Mouse (Mus musculus) Muller cell, postnatal 12 days (primary cell): ENCODE data around the gene Cyp4f17.
"Not testable (repeated sequence)": the region's sequence is repeated elsewhere in the genome, so short reads cannot be mapped to it uniquely, and the experiment has no call there.

Source experiments
- DNase-seq: peaks from one replicate; pipeline ENCODE4 v3.0.0-alpha.2; 2015; ENCODE audit errors: inconsistent ontology term

Cyp4f17 gene

GRCm38 (mm10) chr17:32526341-32526740 is 20.5 kb downstream of the Cyp4f17 start:
- DNase-seq: not testable (repeated sequence)

- DNase-seq: no peak
These were observed 21.9 kb downstream of the Cyp4f17 start for GRCm38 (mm10) chr17:32527748-32528147.

GRCm38 (mm10) chr17:32528408-32529337 is 22.8 kb downstream of the Cyp4f17 start:
- DNase-seq: peak; percentile 77

GRCm38 (mm10) chr17:32532356-32532755 is 26.5 kb downstream of the Cyp4f17 start:
- DNase-seq: not testable (repeated sequence)

- no peak for DNase-seq
These were observed 28.2 kb downstream of the Cyp4f17 start for GRCm38 (mm10) chr17:32534068-32534467.

- peak; percentile 89 for DNase-seq
These were observed 30.4 kb downstream of the Cyp4f17 start, which contains the start of gene Cyp4f16 for GRCm38 (mm10) chr17:32536051-32536866. TSS of gene Cyp4f16 (plus strand) at chr17:32536558.

- DNase-seq: peak; percentile 56
These were observed 31.0 kb downstream of the Cyp4f17 start for GRCm38 (mm10) chr17:32536867-32537250.

GRCm38 (mm10) chr17:32544792-32545191 is 38.9 kb downstream of the Cyp4f17 start:
- DNase-seq: not testable (repeated sequence)

- not testable (repeated sequence) for DNase-seq
These were observed 44.5 kb downstream of the Cyp4f17 start for GRCm38 (mm10) chr17:32550377-32550776.

- peak; percentile 76 for DNase-seq
These were observed 45.3 kb downstream of the Cyp4f17 start for GRCm38 (mm10) chr17:32550900-32551770.

- not testable (repeated sequence) for DNase-seq
These were observed 47.2 kb downstream of the Cyp4f17 start for GRCm38 (mm10) chr17:32553016-32553415.

GRCm38 (mm10) chr17:32554368-32554767 is 48.5 kb downstream of the Cyp4f17 start:
- DNase-seq: not testable (repeated sequence)

GRCm38 (mm10) chr17:32563301-32563700 is 57.5 kb downstream of the Cyp4f17 start:
- DNase-seq: not testable (repeated sequence)

- not testable (repeated sequence) for DNase-seq
These were observed 67.4 kb downstream of the Cyp4f17 start for GRCm38 (mm10) chr17:32573286-32573685.

- DNase-seq: no peak
These were observed 71.8 kb downstream of the Cyp4f17 start for GRCm38 (mm10) chr17:32577496-32578186.
